Mouse (Mus musculus) intestine, postnatal 0 days (tissue): ENCODE measurements at regions not wholly inside any gene's neighbourhood (a gene's known extent, or its start where the extent isn't known, plus 50 kb on each side); places are given as distances from the start of the nearest gene placed in this dataset.

Experiments used
- ATAC-seq: fragments of 200-750 bp; cut with Nextera tagmentation; 2 replicates; pipeline ENCODE4 v1.8.0; 2017; ENCODE audit warnings: mild to moderate bottlenecking, moderate TSS enrichment, moderate library complexity
- H3K27ac ChIP-seq: fragments of 300-500 bp; sonication (generic); 2 replicates; pipeline ENCODE4 v1.5.1; 2014; ENCODE audit warnings: mild to moderate bottlenecking, low read depth, low read length, moderate library complexity
- H3K27me3 ChIP-seq: fragments of 300-500 bp; sonication (generic); replicated peaks from 2 replicates; pipeline ENCODE4 v1.6.1; 2014; ENCODE audit warnings: low read length, mixed read lengths; ENCODE audit not compliant: control insufficient read depth, insufficient read depth
- H3K36me3 ChIP-seq: fragments of 300-500 bp; sonication (generic); 2 replicates; pipeline ENCODE4 v1.6.1; 2014; ENCODE audit warnings: mild to moderate bottlenecking, moderate library complexity; ENCODE audit not compliant: control insufficient read depth, insufficient read depth
- H3K4me1 ChIP-seq: fragments of 300-500 bp; sonication (generic); replicated peaks from 2 replicates; pipeline ENCODE4 v1.6.1; 2014; ENCODE audit warnings: antibody characterized with exemption, low read length, mixed read lengths; ENCODE audit not compliant: control insufficient read depth, insufficient read depth
- H3K4me2 ChIP-seq: fragments of 300-500 bp; sonication (generic); replicated peaks from 2 replicates; pipeline ENCODE4 v1.6.1; 2014; ENCODE audit warnings: low read depth, mild to moderate bottlenecking, moderate library complexity
- H3K4me3 ChIP-seq: fragments of 300-500 bp; sonication (generic); 2 replicates; pipeline ENCODE4 v1.5.1; 2014; ENCODE audit warnings: low read depth, low read length
- H3K9ac ChIP-seq: fragments of 300-500 bp; sonication (generic); 2 replicates; pipeline ENCODE4 v1.6.1; 2014; ENCODE audit warnings: mild to moderate bottlenecking, low read depth, low read length
- H3K9me3 ChIP-seq: fragments of 300-500 bp; sonication (generic); 2 replicates; pipeline ENCODE4 v1.6.1; 2016; ENCODE audit warnings: mixed run types; ENCODE audit not compliant: control insufficient read depth
- CTCF ChIP-seq: sonication (generic); IDR thresholded peaks from 2 replicates; pipeline ENCODE4 v1.5.1; 2016; ENCODE audit warnings: low read depth, mild to moderate bottlenecking, control low read depth, antibody characterized with exemption, moderate library complexity
- WGBS: fragments of 180-500 bp; shearing (Covaris S2); extraction: QIAGEN DNeasy Blood & Tissue Kit; methylation state at CpG from one replicate; pipeline ENCODE4 v1.1.7; 2014; 5-methylcytosine and 5-hydroxymethylcytosine counted together

DNA sequence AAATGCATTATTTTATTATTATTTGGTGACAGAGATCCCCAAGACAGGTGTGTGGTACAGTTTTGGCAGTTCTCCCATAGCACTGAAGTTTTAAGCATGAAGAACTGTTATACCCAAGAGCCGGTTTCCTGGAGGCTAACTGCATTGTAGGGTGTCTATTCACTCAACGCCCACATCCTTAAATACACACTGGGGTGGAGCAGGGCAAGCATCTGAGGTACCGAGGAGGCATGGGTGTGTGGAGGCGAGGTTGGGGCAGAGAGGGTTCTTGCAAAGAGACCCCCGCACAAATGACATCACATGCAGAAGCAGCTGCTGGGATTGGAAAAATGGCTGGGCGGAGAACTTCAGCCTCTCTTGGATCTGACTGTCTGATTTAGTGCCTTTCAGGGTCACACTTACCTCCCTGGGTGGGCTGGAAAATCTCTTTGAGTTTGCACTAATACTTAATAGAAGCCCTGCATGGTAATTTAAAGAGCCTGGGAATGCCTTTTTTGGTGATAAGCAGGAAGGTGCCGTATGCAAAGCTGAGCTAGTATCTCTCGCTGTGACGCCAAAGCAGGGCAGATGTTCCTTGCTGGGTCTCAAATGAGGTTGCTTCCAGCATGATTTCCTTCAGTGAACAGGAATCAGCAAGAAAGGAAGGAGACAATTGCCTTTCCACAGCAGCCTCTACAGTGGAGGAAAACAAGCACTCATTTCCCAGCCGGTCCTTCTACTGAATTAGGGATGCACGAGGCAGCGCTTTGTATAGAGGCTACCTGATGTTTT, 53.9 kb upstream of the Mdm1 start:
- no peaks in the 10 kb centered on the region for H3K36me3 ChIP-seq
- TF ChIP-seq CTCF: no peak
- H3K9ac ChIP-seq: no peak overlapping the region
- ATAC-seq: no peak
- no peaks in the 10 kb centered on the region for H3K27me3 ChIP-seq
- WGBS: 15% methylated on average over 12 of the region's 12 CpGs
- H3K9me3 ChIP-seq: no peaks in the 10 kb centered on the region
- no peaks in the 10 kb centered on the region for H3K4me1 ChIP-seq
- H3K27ac ChIP-seq: no peak overlapping the region
- no peak overlapping the region for H3K4me3 ChIP-seq
- no peak overlapping the region for H3K4me2 ChIP-seq

DNA sequence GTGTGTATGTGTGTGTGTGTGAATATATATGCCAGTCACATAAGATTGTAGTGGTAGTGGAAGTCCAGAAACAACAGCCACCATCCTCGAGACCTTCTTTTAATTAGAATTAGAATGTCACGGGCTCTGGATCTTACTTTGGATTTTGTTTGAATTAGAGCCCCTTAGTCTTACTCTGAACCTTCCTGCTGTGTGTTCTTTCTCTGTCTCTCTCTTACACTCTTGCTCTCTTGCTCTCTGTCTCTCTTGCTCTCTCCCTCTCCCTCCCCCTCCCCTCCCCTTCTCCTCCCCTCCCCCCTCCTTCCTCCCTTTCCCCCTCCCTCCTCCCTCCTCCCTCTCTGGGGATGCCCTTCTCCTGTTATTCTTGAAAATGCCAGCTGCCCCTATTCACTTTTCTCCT, 53.1 kb upstream of the Mdm1 start:
- Histone ChIP-seq H3K27me3 (no peaks in the 10 kb centered on the region), H3K4me2 (no peak overlapping the region), H3K4me1 (no peaks in the 10 kb centered on the region), H3K9ac (no peak overlapping the region), H3K4me3 (no peak overlapping the region), H3K36me3 (no peaks in the 10 kb centered on the region), H3K27ac (no peak overlapping the region), H3K9me3 (no peaks in the 10 kb centered on the region)
- no peak for ATAC-seq
- TF ChIP-seq CTCF: no peak
- WGBS: 71% methylated on average over 2 of the region's 2 CpGs

DNA sequence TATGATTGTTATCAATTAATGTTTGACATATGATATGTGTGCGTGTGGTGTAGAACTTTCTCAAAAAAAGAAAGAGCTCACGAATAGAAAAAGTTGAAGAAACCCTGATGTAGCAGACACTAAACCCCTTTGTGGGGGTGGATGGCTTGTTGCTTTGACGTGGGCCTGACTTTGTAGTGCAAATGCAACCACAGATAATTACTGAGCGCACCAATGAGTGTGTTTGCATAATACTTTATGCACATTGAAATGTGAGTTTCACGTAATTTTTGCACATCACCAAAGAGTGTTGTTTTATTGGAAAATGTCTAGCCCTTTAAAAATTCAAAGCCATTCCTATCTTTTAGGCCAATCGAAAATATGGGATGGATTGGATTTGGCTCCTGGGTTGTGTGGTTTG, 51.7 kb upstream of the Mdm1 start:
- no peak overlapping the region for H3K4me3 ChIP-seq
- H3K9ac ChIP-seq: no peak overlapping the region
- H3K9me3 ChIP-seq: no peaks in the 10 kb centered on the region
- no peaks in the 10 kb centered on the region for H3K36me3 ChIP-seq
- no peak for TF ChIP-seq CTCF
- no peaks in the 10 kb centered on the region for H3K27me3 ChIP-seq
- ATAC-seq: no peak
- no peaks in the 10 kb centered on the region for H3K4me1 ChIP-seq
- no peak overlapping the region for H3K4me2 ChIP-seq
- WGBS: 84% methylated on average over 6 of the region's 6 CpGs
- H3K27ac ChIP-seq: no peak overlapping the region

DNA sequence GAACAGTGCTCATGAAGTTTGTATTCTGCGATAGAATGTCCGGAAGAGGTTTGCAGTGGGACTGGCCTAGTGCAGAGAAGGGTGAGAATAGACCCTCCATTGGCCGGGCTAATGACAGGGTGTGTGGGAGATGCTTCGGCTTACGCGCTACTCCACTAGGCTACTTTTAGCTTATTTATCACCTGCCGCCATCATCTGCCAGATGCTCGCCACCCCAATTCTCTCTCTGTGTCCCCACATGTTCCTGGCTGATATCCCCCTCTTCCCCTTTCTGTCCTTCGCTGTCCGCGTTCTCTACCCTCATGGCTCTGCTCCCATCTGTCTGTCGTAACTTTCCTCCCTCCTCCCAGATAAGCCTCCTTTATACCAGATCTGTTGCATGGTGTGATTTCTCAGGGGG, 50.1 kb upstream of the Mdm1 start:
- no peak for ATAC-seq

More for the DNA sequence above, 50.1 kb upstream of the Mdm1 start:
- Histone ChIP-seq H3K27me3 (no peaks in the 10 kb centered on the region), H3K36me3 (no peaks in the 10 kb centered on the region), H3K4me3 (no peak overlapping the region), H3K27ac (no peak overlapping the region), H3K4me1 (no peaks in the 10 kb centered on the region), H3K9me3 (no peaks in the 10 kb centered on the region), H3K9ac (no peak overlapping the region), H3K4me2 (no peak overlapping the region)
- TF ChIP-seq CTCF: no peak
- 90% methylated on average over 12 of the region's 12 CpGs for WGBS
